In the genomic region with DNA sequence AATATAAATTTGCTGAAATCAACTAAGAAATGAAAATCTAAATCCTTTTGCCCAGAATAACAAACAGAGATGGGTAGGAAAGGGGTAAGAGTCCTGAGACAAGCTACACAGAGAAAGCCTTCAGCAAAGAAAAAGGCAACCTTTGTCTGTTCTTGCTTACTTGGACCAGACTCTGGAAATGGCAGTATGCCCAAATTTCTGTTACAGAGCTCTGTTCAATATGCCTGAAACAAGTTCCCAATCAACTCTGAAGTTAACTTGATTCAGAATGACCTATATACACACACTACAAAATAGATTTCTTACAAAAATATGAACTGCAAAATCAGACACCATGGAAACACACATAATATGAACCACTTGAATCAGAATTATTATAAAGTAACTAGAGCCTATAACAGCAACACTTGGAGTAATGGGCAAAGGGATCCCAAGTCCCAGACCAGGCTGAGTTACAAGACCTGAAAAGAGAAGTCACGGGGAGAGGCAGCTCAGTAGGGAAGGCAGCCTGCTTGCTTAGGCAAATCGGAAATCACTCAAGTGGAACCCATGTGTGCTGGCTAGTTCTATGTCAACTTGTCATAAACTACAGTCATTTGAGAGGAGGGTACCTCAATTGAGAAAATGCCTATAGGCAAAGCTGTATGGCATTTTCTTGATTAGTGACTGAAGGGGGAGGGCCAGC, we compare ENCODE assay signal across 10 mouse cellular contexts. TPM values are rescaled to one million over a fixed set of nuclear protein-coding genes. Genes with fewer than 3 reads are reported as not detected.
DNase-seq lines count a peak whose midpoint lies in the region; ATAC-seq and TF ChIP-seq lines count a peak whose summit lies in the region.
"Had no signal": no experiment of that assay in that cellular context is flagged by ENCODE, and none has a peak within 500 bp of the region (broad histone marks: within the 10 kb centered on the region; RNA-seq: fewer than 3 reads in every experiment).

No protein-coding gene starts in this region.

- H3K36me3 ChIP-seq in kidney, adult 2 months (ENCODE audit: control insufficient read depth, insufficient read depth, low read length): no peaks in the 10 kb centered on the region
- no peaks in the 10 kb centered on the region for H3K36me3 ChIP-seq in kidney, embryonic 16.5 days (ENCODE audit: insufficient read depth, low read length)

- no peak for ATAC-seq in kidney, embryonic 16.5 days (ENCODE audit: low FRiP score, low TSS enrichment)

- no peak for TF ChIP-seq CTCF in kidney, adult 2 months (conservative IDR thresholded peaks at IDR 0.05; ENCODE audit: insufficient read depth, insufficient read length, low read depth, low read length)

- no peak overlapping the region for H3K4me2 ChIP-seq in kidney, embryonic 16.5 days (replicated peaks; ENCODE audit: low read depth, low read length)
- H3K4me2 ChIP-seq: lung, embryonic 14.5 days had no signal

- 36% methylated on average over 2 of the region's 2 CpGs for WGBS in kidney, adult 2 months
- 38% methylated on average over 2 of the region's 2 CpGs for WGBS in kidney, embryonic 16.5 days

- H3K9ac ChIP-seq in kidney, embryonic 16.5 days (replicated peaks; ENCODE audit: low read length): no peak overlapping the region
- H3K9ac ChIP-seq: lung, embryonic 14.5 days had no signal

- H3K4me3 ChIP-seq in kidney, adult 2 months (ENCODE audit: insufficient read depth, low read depth, low read length): no peak overlapping the region
- H3K4me3 ChIP-seq in kidney, embryonic 16.5 days (ENCODE audit: low read length): no peak overlapping the region

- H3K27me3 ChIP-seq in kidney, adult 2 months (replicated peaks; ENCODE audit: control insufficient read depth, insufficient read depth, low read length): no peaks in the 10 kb centered on the region
- H3K27me3 ChIP-seq in kidney, embryonic 16.5 days (ENCODE audit: insufficient read depth, low read length): no peaks in the 10 kb centered on the region

- peak overlapping the region; percentile 11; the same call in 1 of the 2 replicates for H3K27ac ChIP-seq in kidney, adult 2 months (ENCODE audit: insufficient read depth, low read depth, low read length)
- H3K27ac ChIP-seq in kidney, embryonic 16.5 days (ENCODE audit: low read length): no peak overlapping the region

- no peak for TF ChIP-seq POLR2A in kidney, adult 2 months (IDR thresholded peaks at IDR 0.05; ENCODE audit: low read depth, low read length)

- peak; percentile 19 for DNase-seq in cerebellum, adult 11-12 months
- DNase-seq in cerebellum, adult 8-10 months: no peak
- DNase-seq in kidney, adult 2 months: peak; percentile 60
- peak; percentile 55 to 60 for DNase-seq in B cell, adult 2 months
- peak; percentile 14 to 19 for DNase-seq in kidney, postnatal 4 days
- DNase-seq in urinary bladder, postnatal 25 days (ENCODE audit: low spot score): no peak
- no peak for DNase-seq in gastrocnemius, postnatal 4 days (ENCODE audit: low spot score in 2 of 2)
- DNase-seq: heart, postnatal 36 days; lung, embryonic 14.5 days had no signal

- peaks cover 10% of the 10 kb centered on the region for H3K4me1 ChIP-seq in kidney, adult 2 months (ENCODE audit: control insufficient read depth, insufficient read depth, low read length)
- H3K4me1 ChIP-seq in kidney, embryonic 16.5 days (ENCODE audit: insufficient read depth, low read length): no peaks in the 10 kb centered on the region

- H3K9me3 ChIP-seq in kidney, embryonic 16.5 days (ENCODE audit: low read length): no peaks in the 10 kb centered on the region

RNA-seq across cellular contexts. Expression of a gene that starts 53.9 kb away (rescaled TPM):
- 67.9 and 72.9 TPM in 2 replicates for polyA plus RNA-seq in kidney, adult 2 months (2012; rRNA removed)
- polyA plus RNA-seq in kidney, embryonic 16.5 days (2015; fragmentation: Nextera tagmentation; extraction: Ambion mirVana): 51.4 and 52.5 TPM in 2 replicates
- 10 to 100 TPM; 46.1 to 47.3 TPM for total RNA-seq in gastrocnemius, postnatal 4 days (2021)

Comparison
In these comparisons a context has a peak if more than half of its experiments do, and no peak if none do; other contexts are left out.
1. DNase-seq: peak in cerebellum, adult 11-12 months (single experiment), kidney, adult 2 months (single experiment), B cell, adult 2 months (2 of 2) and kidney, postnatal 4 days (2 of 2); none in cerebellum, adult 8-10 months (single experiment), urinary bladder, postnatal 25 days (single experiment) and gastrocnemius, postnatal 4 days (0 of 2).